Mouse (Mus musculus) brain, adult 2 months (tissue): ENCODE data around the gene Olfr347.

Experiments
- DNase-seq: peaks from one replicate; pipeline ENCODE4 v3.0.0; 2011; ENCODE audit warnings: low read depth, low spot score

The Olfr347 gene

DNA sequence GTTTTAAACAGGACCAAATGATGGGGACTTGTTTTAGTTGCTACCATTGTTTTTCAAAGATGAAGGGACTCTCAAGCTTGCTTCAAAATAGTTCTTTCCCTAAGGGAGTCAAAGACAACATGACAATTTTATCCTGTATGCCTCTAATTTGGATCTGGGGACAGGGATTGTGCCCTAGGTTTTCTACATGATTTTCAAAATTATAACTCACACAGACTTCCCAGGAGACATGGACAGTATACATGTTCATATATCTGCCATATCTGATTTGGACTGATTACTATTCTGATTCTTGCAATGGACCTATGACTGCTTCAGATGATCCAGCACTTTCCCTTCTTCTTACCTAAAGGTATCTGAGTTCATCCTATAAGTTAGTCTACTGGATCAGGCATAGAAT, at the start of gene Olfr347:
Olfr347 (plus strand) TSS at position 301 of the 400 bp plus-strand sequence.
- no peak for DNase-seq

DNA sequence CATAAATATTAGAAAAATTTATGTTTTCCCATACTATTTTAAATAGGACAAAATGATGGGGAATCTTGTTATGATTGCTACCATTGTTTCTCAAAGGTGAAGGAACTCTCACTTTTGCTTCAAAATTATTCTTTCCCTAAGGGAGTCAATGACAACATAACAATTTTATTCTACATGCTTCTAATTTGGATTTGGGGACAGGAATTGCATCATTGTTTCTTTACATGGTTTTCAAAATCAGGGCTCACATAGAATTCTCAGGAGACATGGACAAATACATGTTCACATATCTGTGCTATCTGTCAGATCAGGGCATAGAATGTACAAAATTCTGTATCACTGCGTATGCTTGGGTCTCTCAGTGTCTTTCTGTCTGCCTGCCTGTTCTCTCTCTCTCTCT, 46.2 kb upstream of the Olfr347 start, which contains the start of gene Olfr346:
Olfr346 (plus strand) TSS at position 301 of the 400 bp plus-strand sequence.
- DNase-seq = no peak

GRCm38 (mm10) chr2:36736226-36736625, 4.5 kb downstream of the Olfr347 start:
- DNase-seq = peak; percentile 3

GRCm38 (mm10) chr2:36783976-36784375, 52.3 kb downstream of the Olfr347 start, which contains the start of gene Olfr348:
TSS of gene Olfr348 (plus strand) at chr2:36784276.
- DNase-seq = no peak
